Mouse (Mus musculus) heart, adult 2 months (tissue): Measurements from ENCODE around the gene Sgsm3. TPM values are rescaled to one million over a fixed set of nuclear protein-coding genes. Genes with fewer than 3 reads are reported as not detected.

Experiments used
- DNase-seq, 2 experiments: peaks; one replicate each; pipeline ENCODE4 v3.0.0; 2021
- H3K27ac ChIP-seq: fragments of 200-600 bp; 2 replicates; pipeline ENCODE4 v1.8.1; 2022
- H3K27me3 ChIP-seq: fragments of 200-500 bp; 2 replicates; pipeline ENCODE4 v1.6.1; 2012; ENCODE audit warnings: mild to moderate bottlenecking, low read length, inconsistent platforms, mixed read lengths; ENCODE audit not compliant: control insufficient read depth, insufficient read depth
- H3K36me3 ChIP-seq: fragments of 200-500 bp; 2 replicates; pipeline ENCODE4 v1.6.1; 2012; ENCODE audit warnings: low read length, inconsistent platforms; ENCODE audit not compliant: control insufficient read depth, insufficient read depth
- H3K4me1 ChIP-seq: fragments of 200-500 bp; 2 replicates; pipeline ENCODE4 v1.6.1; 2011; ENCODE audit warnings: low read length; ENCODE audit not compliant: control insufficient read depth, insufficient read depth
- H3K4me3 ChIP-seq: fragments of 200-600 bp; 2 replicates; pipeline ENCODE4 v1.8.1; 2022
- H3K79me2 ChIP-seq: fragments of 200-500 bp; replicated peaks from 2 replicates; pipeline ENCODE4 v1.6.1; 2012; ENCODE audit warnings: mild to moderate bottlenecking, inconsistent platforms, low read length, moderate library complexity, mixed read lengths; ENCODE audit not compliant: control insufficient read depth, insufficient read depth
- H3K9ac ChIP-seq: fragments of 200-500 bp; 2 replicates; pipeline ENCODE4 v1.6.1; 2012; ENCODE audit warnings: low read depth, mild to moderate bottlenecking, control low read depth, inconsistent platforms, low read length, mixed read lengths
- CTCF ChIP-seq: fragments of 200-600 bp; IDR thresholded peaks from 2 replicates; pipeline ENCODE4 v1.8.1; 2022; ENCODE audit warnings: antibody characterized with exemption, mild to moderate bottlenecking, moderate library complexity
- EP300 ChIP-seq: fragments of 200-500 bp; IDR thresholded peaks from 2 replicates; pipeline ENCODE4 v1.6.1; 2011; ENCODE audit warnings: low read depth, low read length, control low read depth; ENCODE audit not compliant: insufficient read depth
- POLR2A ChIP-seq: fragments of 200-500 bp; IDR thresholded peaks from 2 replicates; pipeline ENCODE4 v1.6.1; 2011; ENCODE audit warnings: mild to moderate bottlenecking, low read depth, low read length, control low read depth; ENCODE audit not compliant: insufficient read depth
- WGBS: fragments of 180-500 bp; shearing (Covaris S2); methylation state at CpG from one replicate; pipeline ENCODE4 v1.1.7; 2018; 5-methylcytosine and 5-hydroxymethylcytosine counted together
- intact Hi-C: fragments of 180-260 bp; cut with DNase I; formaldehyde crosslinking; loops from one replicate; pipeline ENCODE4 v1.15.1; 2025
- polyA plus RNA-seq: library from polyadenylated mRNA; depleted of rRNA; stranded (reverse); fragments of >200 nt; gene quantifications from 2 replicates; pipeline ENCODE4 v1.2.3, GENCODE M21; 2012
- total RNA-seq, 2 experiments: library from RNA; stranded (reverse); gene quantifications; 2 replicates each; pipeline ENCODE4 v1.2.3; 2021

The Sgsm3 gene
- total and polyA plus RNA-seq, 3 experiments, result 14.0 to 16.2 (median 14.2) TPM

- no peaks in the 10 kb centered on the region for H3K4me1 ChIP-seq
- H3K79me2 ChIP-seq, result peaks cover 2% of the 10 kb centered on the region
- no peaks in the 10 kb centered on the region for H3K27me3 ChIP-seq
- no peak overlapping the region for H3K4me3 ChIP-seq
- no peak for DNase-seq
- no peak overlapping the region for H3K9ac ChIP-seq
- H3K36me3 ChIP-seq, result peaks cover 6% of the 10 kb centered on the region
- intact Hi-C loops, result no loop called here
- H3K27ac ChIP-seq, result no peak overlapping the region
- 85% methylated on average over 12 of the region's 12 CpGs for WGBS
- TF ChIP-seq POLR2A, result no peak
These were observed 21.6 kb upstream of the Sgsm3 start for GRCm38 (mm10) chr15:80955836-80956438.

GRCm38 (mm10) chr15:80969371-80969770, 8.2 kb upstream of the Sgsm3 start:
- H3K36me3 ChIP-seq, result no peaks in the 10 kb centered on the region
- TF ChIP-seq EP300 (no peak), POLR2A (no peak), CTCF (no peak)
- WGBS, result 90% methylated on average over 1 of the region's 1 CpGs

GRCm38 (mm10) chr15:80974311-80974710, 3.3 kb upstream of the Sgsm3 start:
- Histone ChIP-seq H3K27me3 (no peaks in the 10 kb centered on the region), H3K36me3 (peaks cover 2% of the 10 kb centered on the region; the same call in 1 of the 2 replicates), H3K4me3 (no peak overlapping the region), H3K9ac (no peak overlapping the region), H3K79me2 (no peaks in the 10 kb centered on the region), H3K27ac (no peak overlapping the region), H3K4me1 (no peaks in the 10 kb centered on the region; the same call in 1 of the 2 replicates)
- 45% methylated on average over 5 of the region's 5 CpGs for WGBS
- DNase-seq, result no peak
- intact Hi-C loops, result no loop called here
- TF ChIP-seq EP300, result no peak
- no peak for TF ChIP-seq POLR2A
- no peak for TF ChIP-seq CTCF

More at GRCm38 (mm10) chr15:80969371-80969770, 8.2 kb upstream of the Sgsm3 start:
- no peak overlapping the region for H3K27ac ChIP-seq
- no peak for DNase-seq
- no peak overlapping the region for H3K9ac ChIP-seq
- no peaks in the 10 kb centered on the region for H3K27me3 ChIP-seq
- no peaks in the 10 kb centered on the region for H3K4me1 ChIP-seq
- no peak overlapping the region for H3K4me3 ChIP-seq
- H3K79me2 ChIP-seq, result no peaks in the 10 kb centered on the region
- intact Hi-C loops, result no loop called here

GRCm38 (mm10) chr15:80975666-80976065, 1.9 kb upstream of the Sgsm3 start:
- Histone ChIP-seq H3K36me3 (peaks cover 2% of the 10 kb centered on the region; the same call in 1 of the 2 replicates), H3K4me1 (peaks cover 2% of the 10 kb centered on the region), H3K27ac (no peak overlapping the region), H3K4me3 (no peak overlapping the region), H3K79me2 (no peaks in the 10 kb centered on the region), H3K9ac (no peak overlapping the region), H3K27me3 (no peaks in the 10 kb centered on the region)
- no peak for DNase-seq
- no peak for TF ChIP-seq POLR2A
- TF ChIP-seq EP300, result no peak
- no peak for TF ChIP-seq CTCF
- 90% methylated on average over 3 of the region's 3 CpGs for WGBS
- intact Hi-C loops, result no loop called here

GRCm38 (mm10) chr15:80979611-80980010, 2.0 kb downstream of the Sgsm3 start:
- no peaks in the 10 kb centered on the region for H3K79me2 ChIP-seq
- no peak overlapping the region for H3K4me3 ChIP-seq
- 36% methylated on average over 4 of the region's 4 CpGs for WGBS
- peaks cover 2% of the 10 kb centered on the region for H3K4me1 ChIP-seq
- peaks cover 2% of the 10 kb centered on the region; the same call in 1 of the 2 replicates for H3K36me3 ChIP-seq
- intact Hi-C loops, result no loop called here
- TF ChIP-seq EP300 (no peak), POLR2A (no peak), CTCF (no peak)
- no peak overlapping the region for H3K9ac ChIP-seq
- no peak overlapping the region for H3K27ac ChIP-seq
- no peaks in the 10 kb centered on the region for H3K27me3 ChIP-seq
- no peak for DNase-seq

GRCm38 (mm10) chr15:80981176-80981575, 3.6 kb downstream of the Sgsm3 start:
- peaks cover 2% of the 10 kb centered on the region; the same call in 1 of the 2 replicates for H3K36me3 ChIP-seq
- TF ChIP-seq EP300 (no peak), CTCF (no peak), POLR2A (no peak)
- H3K27ac ChIP-seq, result no peak overlapping the region
- 61% methylated on average over 4 of the region's 4 CpGs for WGBS
- no peak for DNase-seq
- intact Hi-C loops, result no loop called here
- H3K4me3 ChIP-seq, result no peak overlapping the region
- peaks cover 2% of the 10 kb centered on the region for H3K4me1 ChIP-seq
- no peaks in the 10 kb centered on the region for H3K27me3 ChIP-seq
- no peaks in the 10 kb centered on the region for H3K79me2 ChIP-seq
- no peak overlapping the region for H3K9ac ChIP-seq

GRCm38 (mm10) chr15:80983264-80983663, 5.7 kb downstream of the Sgsm3 start:
- Histone ChIP-seq H3K4me1 (peaks cover 2% of the 10 kb centered on the region), H3K27me3 (no peaks in the 10 kb centered on the region), H3K79me2 (no peaks in the 10 kb centered on the region), H3K36me3 (peaks cover 2% of the 10 kb centered on the region; the same call in 1 of the 2 replicates), H3K27ac (no peak overlapping the region), H3K9ac (no peak overlapping the region), H3K4me3 (no peak overlapping the region)
- WGBS, result 91% methylated on average over 2 of the region's 2 CpGs
- intact Hi-C loops, result no loop called here
- TF ChIP-seq POLR2A (no peak), CTCF (no peak), EP300 (no peak)
- no peak for DNase-seq
